Mouse (Mus musculus) lung, adult 2 months (tissue): ENCODE results near the gene Dcun1d2.

Experiments
- CTCF ChIP-seq: fragments of 200-500 bp; IDR thresholded peaks from 2 replicates; pipeline ENCODE4 v1.5.1; 2011; ENCODE audit warnings: mild to moderate bottlenecking, low read length, control low read depth; ENCODE audit not compliant: insufficient read depth
- POLR2A ChIP-seq: fragments of 200-500 bp; IDR thresholded peaks from 2 replicates; pipeline ENCODE4 v1.6.1; 2011; ENCODE audit warnings: low read depth, mild to moderate bottlenecking, control low read depth, low read length, borderline replicate concordance; ENCODE audit errors: extremely low read depth

DNA sequence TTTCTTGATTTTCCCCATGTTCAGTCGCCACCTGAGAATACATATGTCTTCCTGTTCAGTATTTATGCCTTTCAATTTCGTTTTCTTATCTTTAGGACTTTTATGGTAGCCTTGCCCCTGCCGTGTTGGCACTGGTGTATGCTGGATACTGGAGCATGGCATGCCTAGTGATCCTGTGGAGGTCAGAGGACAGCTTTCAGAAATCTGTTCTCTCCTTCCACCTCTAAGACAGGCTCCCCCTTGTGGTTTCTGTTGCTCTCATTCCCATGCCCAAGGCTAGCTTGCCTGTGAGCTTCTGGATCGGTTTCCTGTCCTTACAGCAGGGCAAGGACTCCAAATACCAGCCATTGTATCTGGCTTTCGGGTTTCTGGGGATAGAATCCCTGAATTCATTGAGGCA lies 38.7 kb upstream of the Dcun1d2 start:
- 0 out of 2 replicates have a peak, but pooled peaks have one; percentile 9 for TF ChIP-seq CTCF
- TF ChIP-seq POLR2A, result no peak
